Mouse (Mus musculus): ENCODE results near the gene Iqcg. TPM values are rescaled to one million over a fixed set of nuclear protein-coding genes. Genes with fewer than 3 reads are reported as not detected.

The Iqcg gene
- total RNA-seq, 2 experiments from 2014 or later = 2.0 TPM

DNA sequence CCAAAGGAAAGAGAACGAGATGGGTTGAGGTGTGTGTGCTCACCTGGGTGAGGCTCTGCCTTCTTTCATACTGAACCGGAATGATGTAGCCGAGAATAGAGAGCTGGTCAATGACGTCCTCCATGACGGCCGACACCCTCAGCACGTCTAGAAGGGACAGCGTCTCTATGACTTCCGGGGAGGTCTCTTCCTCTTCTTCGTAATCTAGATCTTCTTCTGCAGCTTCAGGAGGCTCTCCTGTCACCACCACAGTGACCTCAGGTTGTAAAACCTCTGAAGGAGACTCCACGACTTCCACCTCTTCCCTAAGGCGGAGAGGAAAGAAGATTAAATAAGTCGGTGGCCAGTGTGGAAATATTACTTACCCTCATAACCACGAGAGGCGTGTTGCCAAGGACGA is 6.2 kb downstream of the Iqcg start:
- DNase-seq = no peak

DNA sequence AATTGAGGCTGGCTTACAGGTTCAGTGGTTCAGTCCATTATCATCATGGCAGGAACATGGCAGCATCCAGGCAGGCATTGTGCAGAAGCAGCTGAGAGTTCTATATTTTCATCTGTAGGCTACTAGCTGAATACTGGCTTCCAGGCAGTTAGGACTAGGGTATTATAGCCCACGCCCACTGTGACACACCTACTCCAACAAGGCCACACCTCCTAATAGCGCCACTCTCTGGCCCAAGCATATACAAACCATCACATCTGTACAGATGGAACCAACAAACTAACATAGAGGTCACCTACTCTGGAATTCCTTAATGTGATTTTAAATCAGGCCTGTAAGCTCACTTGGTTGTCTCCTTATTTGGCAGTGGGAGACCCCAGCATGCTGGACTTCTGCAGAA is 7.3 kb downstream of the Iqcg start:
- no peak for DNase-seq

DNA sequence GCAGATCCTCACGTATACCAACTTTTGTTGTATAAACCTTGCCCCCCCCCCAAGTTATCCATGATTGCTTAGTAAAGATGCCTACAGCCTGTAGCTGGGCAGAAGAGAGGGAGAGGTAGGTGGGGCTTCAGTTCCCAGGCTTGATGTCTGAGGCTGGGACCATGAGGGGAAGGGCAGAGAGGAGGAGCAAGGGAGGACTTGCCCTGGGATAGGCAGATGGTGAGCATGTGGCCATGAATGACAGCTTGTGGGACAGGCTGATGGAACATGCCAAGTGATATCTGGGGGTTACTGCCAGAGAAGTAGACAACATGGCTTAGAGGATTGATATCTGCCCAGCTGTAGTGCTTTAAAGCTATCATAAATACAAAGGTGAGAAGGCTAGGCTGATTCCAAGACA is 8.0 kb downstream of the Iqcg start:
- no peak for DNase-seq

DNA sequence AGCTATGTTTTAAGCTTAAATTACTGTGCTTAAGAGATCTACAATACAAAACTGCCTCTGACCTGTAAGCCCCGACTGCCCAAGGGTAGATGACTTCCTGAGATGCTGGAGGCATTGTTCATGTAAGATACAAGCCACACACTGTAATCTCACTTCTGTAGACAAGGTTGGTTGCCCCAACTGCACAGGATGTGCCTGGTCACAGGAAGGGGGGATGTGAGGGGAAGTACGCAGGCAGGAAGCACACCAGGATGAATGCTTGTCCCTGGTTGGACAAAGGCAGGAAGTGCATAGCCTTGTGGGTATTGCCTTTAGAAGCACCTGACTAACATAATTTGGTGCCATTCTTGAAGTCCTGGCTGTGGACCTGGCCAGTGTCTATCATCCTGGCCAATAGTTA is 12.8 kb downstream of the Iqcg start:
- no peak for DNase-seq

DNA sequence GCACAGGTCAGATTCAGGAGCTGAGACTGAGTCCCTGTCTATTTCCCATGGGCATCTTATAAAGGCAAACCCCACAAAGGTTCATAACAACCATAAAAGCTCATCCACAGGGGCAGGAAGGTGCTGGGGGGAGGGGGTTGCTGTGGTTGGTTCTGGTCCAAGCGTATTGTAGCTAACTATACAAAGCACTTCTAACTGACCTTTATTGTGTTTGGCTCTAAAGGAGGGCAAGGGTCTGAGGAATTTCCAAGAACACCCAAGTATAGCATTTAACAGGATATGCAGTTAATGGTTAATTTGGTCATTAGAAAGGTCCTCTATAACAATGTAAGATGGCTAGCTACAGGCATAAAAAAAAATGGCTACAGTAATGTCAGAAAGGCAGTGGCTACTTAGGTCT is 13.3 kb downstream of the Iqcg start:
- DNase-seq = no peak

DNA sequence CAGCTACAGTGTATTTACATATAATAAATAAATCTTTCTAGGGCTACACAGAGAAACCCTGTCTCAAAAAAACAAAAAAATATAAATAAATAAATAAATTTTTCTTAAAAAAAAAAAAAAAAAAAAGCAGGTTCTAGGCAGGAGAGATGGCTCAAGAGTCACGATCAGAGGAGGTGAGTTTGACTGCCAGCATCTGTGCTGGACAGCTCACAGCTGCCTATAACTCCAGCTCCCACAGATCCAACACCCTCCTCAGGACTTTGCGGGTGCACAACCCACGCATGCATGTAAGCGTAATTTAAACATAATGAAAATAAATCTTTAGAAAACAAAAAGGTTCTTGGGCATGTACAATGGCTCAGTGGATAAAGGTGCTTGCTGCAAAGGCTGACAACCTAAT is 20.0 kb downstream of the Iqcg start:
- DNase-seq = no peak

DNA sequence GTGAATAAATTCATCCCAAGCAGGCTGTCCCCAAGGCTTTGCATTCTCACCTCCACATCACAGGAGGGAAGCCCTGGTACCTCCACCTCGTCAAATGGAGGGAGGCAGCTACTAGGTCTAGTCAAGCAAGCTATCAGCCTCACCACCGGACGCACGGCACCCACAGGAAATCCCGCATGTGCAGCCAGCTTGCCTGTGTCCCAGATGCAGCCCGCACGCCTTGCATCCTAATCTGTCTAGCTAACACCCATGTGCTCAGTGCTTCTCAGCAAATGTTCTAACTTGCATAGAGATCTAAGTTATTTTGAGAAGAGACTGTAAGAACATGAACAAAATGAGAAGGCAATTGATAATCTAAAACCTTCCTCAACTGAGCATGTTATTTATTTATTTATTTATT is 29.7 kb downstream of the Iqcg start:
- no peak for DNase-seq

DNA sequence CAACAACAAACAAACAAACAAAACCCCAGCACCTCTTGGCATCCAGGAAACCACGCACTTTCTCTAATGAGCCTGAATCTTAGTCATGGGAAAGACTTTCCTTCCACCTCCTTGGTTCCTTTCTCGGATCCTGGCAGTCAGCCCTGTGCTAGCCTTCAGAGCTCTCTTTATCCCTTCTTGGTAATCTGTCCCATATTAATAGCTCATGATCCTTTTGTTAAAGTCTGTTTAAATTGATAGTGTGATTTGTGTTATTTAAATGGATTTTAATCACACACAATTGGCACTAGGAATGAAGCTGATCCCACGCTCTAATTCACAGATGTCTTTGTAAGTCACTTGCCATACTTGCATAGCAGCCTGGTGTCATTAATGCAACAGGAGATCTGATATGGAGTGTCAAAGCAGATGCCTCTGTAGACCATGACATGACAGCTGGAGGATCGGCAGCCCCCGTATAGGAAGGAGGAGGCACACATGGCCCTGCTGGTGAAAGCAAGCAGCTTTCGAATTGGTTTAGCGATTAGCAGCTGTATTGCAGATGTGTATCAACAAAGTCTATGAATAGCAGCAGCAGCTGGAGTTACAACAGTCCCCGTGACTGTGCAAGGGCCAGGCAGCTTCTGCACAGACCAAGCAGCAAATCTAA is 31.4 kb downstream of the Iqcg start:
- no peak for DNase-seq

DNA sequence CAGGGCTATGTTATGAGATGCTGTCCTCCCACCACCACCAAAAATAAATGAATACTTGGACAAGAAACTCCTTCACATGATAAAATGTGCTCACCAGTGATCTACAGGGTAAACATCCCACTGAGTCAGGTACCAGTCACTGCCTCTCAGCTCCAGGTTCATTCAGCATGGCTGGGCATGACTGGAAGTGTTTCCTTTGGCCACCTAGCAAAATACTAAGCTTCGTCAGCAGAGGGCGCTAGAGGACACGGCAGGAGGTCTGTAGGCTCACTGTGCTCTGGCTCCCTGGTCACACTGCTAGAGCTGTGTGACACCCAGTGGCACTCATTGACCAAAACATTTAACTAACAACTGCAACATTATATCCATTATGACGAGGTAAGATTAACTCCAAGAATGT is 32.3 kb downstream of the Iqcg start:
- DNase-seq = peak; percentile 91

DNA sequence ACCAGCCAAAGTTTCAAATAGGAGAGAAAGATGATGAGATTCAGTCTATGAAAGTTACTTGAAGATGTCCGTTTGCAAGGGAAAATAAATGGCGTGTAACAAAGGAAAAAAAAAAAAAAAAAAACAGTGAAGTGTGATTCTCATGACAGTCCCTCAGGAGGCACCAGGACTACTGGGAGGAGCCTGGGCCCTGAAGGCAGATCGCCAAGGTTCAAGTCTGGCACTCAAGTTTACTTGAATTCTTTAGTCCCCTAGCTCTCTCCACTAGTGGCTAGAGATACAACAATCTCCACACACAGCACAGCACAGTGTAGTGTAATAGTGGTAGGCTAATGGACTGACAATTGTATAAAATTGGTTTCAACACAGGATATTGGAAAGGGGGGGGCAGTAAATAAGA is 34.6 kb downstream of the Iqcg start:
- DNase-seq = no peak

DNA sequence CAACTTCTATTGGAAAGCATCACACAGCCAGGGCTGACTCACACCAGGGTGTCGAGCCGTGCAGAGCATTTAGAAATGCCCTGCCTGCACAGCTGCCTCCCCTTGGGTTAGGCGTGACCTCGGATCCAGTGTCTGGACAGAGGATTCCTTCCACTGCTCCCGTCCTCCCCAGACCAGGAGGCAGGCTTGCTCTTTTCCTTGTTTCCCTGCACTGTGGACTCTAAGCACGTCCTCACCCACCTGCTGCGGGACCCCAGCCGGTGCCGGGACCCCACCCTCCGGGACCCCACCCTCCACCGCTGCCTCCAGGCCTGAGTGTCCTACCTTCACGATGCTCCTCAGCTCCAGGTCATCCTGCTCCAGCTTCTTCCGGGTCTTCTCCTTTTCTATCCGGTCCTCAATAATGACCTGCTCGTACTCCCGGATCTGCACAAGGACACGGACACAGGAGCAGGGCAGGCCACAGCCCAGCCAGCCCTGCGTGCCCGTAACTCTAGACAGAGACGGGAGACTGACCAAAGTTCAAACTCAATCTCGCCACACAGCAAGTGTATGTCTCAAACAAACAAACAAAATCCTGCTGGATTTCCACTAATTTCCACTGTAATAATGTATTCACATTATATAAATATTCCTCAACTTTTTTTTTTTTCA is 36.8 kb downstream of the Iqcg start:
- DNase-seq = peak; percentile 32

DNA sequence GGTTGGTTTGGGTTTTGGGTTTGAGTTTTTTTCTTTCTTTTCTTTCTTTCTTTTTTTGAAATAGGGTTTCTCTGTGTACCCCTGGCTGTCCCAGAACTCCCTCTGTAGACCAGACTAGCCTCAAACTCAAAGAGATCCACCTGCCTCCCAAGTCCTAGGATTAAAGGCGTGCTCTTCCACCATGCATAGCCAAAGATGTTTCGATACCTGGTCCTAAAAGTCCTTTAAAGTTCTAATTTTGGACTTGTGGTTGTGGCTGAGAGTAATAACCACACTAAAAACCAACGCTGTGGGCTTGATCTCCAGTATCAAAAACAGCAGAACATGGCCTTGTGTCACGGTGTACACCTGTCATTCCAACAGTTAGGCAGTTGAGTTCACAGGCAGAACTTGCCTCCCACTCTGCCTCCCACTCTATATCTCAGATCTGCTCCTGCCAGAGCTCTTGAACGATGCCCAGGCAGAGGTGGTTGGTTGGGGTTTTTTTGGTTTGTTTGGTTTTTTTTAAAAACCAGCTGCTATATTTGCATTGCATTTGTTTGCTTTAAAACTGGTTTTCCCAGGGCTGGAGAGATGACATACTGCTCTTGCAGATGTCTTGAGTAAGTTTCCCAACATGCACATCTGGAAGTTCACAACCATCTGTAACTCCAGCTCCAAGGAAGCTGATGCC is 38.2 kb downstream of the Iqcg start:
- DNase-seq = no peak

DNA sequence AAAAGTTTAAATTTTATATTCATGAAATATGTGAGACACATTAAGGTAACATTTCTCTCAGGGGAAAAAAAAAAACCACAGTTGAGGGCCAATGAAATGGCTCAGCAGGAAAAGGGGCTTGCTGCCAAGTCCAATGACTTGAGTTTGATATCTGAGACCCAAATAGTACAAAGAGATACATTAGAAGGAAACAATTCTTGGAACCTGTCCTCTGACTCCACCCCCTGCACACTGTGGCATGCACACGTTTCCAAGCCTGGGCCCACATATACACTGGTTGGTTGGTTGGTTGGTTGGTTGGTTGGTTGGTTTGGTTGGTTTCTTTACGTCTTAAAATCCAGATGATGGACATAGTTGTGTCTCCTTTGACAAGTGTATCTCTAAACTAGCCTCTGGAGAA is 40.0 kb downstream of the Iqcg start:
- DNase-seq = no peak

DNA sequence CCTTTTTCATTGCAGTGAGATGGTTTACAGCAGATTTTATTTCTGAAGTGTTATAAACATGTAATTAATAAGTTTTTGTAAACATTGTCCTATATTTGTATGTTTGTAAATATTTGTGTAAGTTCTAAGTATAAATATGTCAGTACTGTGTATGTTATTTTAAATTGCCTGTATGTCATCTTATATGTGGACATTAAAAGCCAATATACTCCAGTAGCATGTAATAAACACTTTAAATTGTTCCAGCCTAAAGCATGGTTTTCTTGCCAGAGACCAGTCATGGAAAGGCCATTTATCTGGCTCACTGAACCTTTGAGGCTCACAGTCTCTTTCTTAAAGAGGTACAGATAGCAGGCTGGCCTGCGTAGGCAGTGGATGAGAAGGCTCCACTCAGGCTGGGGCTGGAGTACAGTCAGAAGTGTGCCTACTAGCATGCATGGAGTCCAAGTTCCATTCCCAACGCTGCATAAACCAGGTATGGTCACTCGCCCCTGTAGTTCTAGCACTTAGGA is 40.6 kb downstream of the Iqcg start:
- DNase-seq = no peak

DNA sequence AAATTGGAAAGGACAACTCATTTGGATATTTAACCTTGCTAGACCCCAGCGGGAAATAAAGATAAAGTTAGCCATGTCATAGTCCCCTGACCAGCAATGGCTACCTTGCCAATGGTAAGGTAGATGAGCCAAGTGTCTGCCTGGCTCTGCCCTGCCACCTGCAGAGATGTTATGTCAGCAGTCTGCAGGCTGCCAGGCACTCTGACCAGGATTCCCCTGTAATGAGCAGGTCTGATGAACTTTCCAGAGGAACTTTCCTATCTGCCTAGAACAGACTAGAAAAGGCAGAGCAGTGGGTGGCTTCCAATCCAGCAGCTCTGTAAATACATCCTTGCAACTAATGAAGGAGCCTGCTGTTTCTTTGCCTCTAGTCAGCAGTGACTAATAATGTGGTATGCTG is 41.1 kb downstream of the Iqcg start:
- no peak for DNase-seq

DNA sequence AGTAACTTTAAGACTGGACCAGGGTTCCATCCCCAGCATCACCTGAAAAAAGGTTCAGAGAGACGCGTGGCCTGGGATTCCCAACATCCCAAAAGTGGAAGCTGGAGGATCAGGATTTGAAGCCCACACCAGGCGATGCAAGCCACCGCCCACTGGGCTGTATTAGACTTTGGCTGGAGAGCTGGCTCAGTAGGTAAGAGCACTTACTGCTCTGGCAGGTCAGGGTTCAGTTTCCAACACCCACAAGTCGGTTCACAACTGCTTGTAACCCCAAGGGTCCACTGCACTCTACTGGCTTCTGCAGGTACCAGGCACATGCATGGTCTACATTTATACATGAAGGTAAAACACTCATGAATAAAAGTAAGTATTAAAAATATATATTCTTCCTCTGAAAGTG is 42.2 kb downstream of the Iqcg start:
- DNase-seq = no peak

DNA sequence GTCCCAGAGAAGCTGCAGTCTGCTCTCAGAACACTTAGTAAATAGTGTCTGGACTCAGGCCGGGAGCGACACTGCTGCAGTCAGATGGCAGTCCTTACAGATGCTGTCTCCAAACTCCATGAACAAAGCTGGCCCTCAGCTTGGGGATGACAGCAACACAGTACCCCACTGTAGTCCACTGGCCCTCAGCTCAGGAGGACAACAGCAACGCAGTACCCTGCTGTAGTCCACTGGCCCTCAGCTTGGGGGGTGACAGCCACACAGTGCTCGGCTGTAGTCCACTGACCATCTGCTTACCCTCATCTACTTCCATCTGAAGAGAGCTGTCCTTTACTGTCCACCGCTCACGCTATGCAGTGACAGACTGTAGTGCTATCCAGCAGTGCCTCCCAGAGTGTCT is 45.9 kb downstream of the Iqcg start:
- no peak for DNase-seq

DNA sequence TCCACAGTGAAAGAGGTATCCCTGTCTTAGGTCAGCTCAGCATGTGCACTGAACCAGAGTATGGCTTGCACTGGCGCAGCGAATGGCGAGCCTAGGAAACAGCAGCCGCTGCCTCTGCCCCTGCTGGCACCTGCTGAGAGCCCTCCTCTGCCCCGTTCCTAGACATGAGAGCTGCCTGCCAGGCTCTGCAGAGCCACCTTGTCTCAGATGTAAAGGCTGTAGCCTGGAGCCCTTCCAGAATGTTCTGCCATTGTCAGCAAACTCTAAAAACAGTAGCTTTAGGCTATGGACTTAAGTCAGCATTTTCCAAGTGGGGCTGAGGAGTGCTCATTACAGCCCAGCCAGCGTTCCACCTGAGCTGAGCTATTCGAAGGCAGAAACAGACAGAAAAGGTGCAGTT is 48.6 kb downstream of the Iqcg start:
- DNase-seq = no peak

DNA sequence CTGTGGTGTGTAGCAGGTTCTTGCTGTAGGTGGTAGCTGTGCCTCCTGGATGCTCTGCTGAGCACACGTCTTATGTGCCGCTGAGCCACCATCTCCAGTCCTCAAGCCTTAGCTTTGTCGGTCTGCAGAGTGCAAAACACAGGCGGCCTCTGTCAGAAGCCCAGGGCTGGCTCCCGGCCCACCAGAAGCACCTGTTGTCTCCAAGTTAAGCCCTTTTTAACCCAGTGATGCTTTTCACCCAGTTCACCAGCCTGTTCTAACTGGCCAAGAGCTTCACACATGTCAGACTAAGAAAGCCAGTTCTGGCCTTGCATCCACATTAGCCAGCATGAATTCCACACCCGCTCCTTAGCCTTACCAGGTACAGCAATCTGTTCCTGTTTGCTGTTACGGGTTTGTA is 49.1 kb downstream of the Iqcg start:
- DNase-seq = peak; percentile 25

DNA sequence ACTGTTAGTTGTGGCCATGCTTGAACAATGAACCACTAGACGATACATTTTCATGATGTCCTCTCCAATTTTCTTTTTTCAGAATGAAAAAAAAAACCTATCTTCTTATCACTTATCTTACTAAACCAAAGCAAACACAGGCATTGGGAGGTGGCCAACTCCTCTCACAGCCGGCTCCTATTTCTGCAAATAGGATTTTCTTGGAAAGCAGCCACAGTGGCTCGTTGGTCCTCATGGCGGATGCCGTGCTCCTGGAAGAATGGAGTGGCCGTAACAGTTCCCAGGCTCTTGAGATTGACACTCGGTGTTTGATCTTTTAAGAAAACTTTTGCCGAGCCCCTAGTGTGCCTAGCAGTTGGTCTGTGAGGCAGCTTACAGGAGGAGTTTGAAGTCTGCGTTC is 50.8 kb downstream of the Iqcg start:
- no peak for DNase-seq

DNA sequence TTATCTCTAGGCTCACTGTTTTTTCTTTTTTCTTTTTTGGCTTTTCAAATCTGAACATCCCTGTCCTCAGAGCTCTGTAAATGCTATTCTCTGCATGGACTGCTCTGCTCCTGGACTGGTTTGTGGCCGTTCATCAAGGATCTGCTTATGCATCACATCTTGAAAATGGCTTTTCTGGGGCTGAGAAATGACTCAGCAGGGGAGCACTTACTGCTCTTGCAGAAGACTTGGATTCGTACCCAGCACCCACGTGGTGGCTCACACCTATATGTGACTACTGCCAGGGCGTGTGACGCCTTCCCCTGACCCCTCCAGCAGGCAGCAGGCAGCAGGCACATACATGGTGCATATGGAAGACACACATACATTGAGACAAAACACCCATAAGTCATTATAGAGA is 63.9 kb downstream of the Iqcg start:
- DNase-seq = no peak

DNA sequence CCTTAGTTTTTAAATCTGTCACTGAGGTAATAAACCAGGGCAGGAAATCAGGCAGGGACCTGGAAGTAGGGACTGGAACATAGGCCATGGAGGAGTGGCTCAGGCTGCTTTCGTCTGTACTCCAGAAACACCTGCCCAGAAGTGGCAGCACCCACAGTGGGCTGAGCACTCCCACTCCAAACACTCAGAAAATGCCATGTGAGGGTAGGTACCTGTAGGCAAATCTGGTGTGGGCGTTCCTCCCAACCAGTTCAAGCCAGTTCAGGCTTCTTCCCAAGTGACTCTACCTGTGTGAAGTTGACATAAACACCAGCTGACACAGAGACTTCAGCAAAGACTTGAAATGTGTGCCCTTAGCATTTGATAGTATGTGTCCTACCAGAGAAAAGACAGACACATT is 71.4 kb downstream of the Iqcg start:
- DNase-seq = no peak

DNA sequence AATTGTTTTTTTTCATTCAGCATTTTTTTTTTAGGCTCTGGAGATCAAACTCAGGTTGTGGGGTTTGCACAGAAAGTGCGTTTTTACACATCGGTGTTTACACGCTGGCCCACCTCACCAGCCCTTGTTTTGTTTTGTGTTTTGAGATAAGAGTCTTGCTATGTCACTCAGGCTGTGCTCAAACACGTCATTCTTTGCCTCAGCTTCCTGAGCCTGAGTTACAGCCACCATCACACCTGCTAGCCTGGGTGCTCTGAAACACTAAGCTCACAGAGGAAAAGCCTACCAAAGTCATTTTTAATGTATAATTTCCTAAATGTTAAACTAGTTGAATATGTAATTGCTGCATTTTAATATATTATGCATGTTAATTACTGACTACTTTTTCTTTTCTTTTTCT is 74.6 kb downstream of the Iqcg start:
- no peak for DNase-seq

DNA sequence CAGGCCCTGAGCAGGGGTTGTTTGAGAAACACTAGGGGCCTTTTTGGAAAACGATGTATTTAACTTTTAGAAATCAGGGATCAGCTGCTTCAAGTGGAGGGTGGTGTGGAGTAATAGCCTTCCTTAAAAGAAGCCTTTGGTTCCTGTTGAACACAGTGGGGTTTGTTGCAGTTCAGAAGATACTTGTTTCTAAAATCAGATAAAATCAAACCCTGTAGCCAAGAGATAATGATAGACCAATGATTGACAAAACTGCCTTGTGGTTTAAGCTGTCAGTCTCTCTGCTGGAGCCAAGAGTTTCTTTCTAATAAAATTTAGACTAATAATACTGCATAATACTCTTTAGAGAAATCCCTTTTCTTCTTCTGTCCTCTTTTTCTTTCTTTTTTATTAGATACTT is 75.8 kb downstream of the Iqcg start:
- DNase-seq = no peak
